Mouse (Mus musculus): Measurements from ENCODE around the gene Trio. TPM values are rescaled to one million over a fixed set of nuclear protein-coding genes. Genes with fewer than 3 reads are reported as not detected.
A peak's percentile ranks its signal among the peaks of the same experiment; 100 is the strongest.
"Not testable (repeated sequence)": the region's sequence is repeated elsewhere in the genome, so short reads cannot be mapped to it uniquely, and the experiment has no call there.

Trio gene
- polyA plus RNA-seq, 1 experiment = 24.7 TPM

DNA sequence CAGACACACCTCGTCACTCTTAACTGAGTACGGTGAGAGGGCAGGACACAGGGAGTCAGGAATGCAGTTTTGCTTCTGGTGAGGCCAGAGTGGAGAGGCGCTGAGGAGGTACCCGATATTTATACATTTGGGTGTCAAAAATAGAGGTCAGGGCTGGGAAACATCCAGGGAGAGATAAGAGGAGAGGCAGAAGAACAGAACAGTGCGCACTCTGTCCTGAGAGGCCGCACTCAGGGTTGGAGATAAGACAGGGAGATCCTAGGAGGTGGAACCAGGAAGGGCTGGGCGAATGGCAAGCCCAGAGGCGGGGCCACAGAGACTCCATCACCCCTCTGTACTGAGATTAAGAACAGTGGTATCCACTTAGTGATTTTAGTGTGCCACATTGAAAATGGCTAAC, 185.1 kb downstream of the Trio start:
- H3K4me3 ChIP-seq (replicated peaks; ENCODE audit: control insufficient read depth, low read depth, low read length) = no peak overlapping the region
- TF ChIP-seq POLR2A (IDR thresholded peaks at IDR 0.05; ENCODE audit: borderline replicate concordance, control insufficient read depth, low read depth, low read length) (no peak), CTCF (IDR thresholded peaks at IDR 0.05; ENCODE audit: control insufficient read depth, insufficient read depth, low read length) (no peak)
- H3K4me1 ChIP-seq (ENCODE audit: control insufficient read depth, insufficient read depth, low read length) = no peaks in the 10 kb centered on the region
- H3K27ac ChIP-seq (ENCODE audit: control insufficient read depth, insufficient read depth, low read depth, low read length, poor library complexity) = no peak overlapping the region
- 77% methylated on average over 8 of the region's 8 CpGs for WGBS

DNA sequence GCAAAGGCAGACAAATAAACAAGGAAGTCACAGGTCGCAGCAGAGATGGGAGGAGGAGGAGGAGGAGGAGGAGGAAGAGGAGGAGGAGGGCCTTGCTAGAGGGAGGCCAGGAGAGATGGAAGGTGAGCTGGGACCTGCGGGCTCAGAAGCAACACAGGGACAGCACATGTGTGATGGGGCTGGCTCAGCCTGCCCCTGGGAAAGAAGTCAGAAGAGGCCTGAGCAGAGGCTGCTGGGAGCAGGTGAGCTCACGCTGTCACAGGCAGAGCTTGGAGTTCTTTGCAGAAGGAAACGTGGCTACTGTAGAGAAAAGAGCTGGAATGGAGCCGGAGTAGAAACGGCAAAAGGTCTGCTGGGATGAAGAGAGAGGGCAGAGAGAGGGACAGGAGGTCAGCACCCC, 185.5 kb downstream of the Trio start:
- Histone ChIP-seq H3K27ac (ENCODE audit: control insufficient read depth, insufficient read depth, low read depth, low read length, poor library complexity) (no peak overlapping the region), H3K4me1 (ENCODE audit: control insufficient read depth, insufficient read depth, low read length) (no peaks in the 10 kb centered on the region), H3K4me3 (replicated peaks; ENCODE audit: control insufficient read depth, low read depth, low read length) (no peak overlapping the region)
- WGBS = 64% methylated on average over 6 of the region's 6 CpGs
- no peak for TF ChIP-seq POLR2A (IDR thresholded peaks at IDR 0.05; ENCODE audit: borderline replicate concordance, control insufficient read depth, low read depth, low read length)

DNA sequence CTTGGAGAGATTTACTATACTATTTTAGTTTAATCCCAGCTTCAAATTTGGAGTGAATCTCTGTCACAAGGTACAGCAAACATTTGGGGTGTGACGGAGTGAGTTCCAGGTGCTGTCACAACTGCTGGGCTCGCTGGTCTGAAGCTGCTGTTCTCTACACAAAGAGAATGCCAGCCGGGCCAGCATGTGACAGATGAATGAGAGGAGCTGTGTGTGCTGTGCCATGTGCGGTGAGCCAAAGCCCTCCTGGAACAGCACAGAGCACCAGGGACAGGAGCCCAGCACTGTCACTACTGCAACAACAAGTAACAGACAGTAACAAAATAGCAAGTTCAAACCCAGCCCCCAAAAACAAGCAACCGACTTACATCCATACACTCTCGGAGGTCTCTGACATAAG, 194.0 kb downstream of the Trio start:
- Histone ChIP-seq H3K4me1 (ENCODE audit: control insufficient read depth, insufficient read depth, low read length) (peaks cover 3% of the 10 kb centered on the region; the same call in 1 of the 2 replicates), H3K27ac (ENCODE audit: control insufficient read depth, insufficient read depth, low read depth, low read length, poor library complexity) (no peak overlapping the region), H3K4me3 (replicated peaks; ENCODE audit: control insufficient read depth, low read depth, low read length) (no peak overlapping the region)
- WGBS = 90% methylated on average over 6 of the region's 6 CpGs
- no peak for TF ChIP-seq POLR2A (IDR thresholded peaks at IDR 0.05; ENCODE audit: borderline replicate concordance, control insufficient read depth, low read depth, low read length)
- TF ChIP-seq CTCF (IDR thresholded peaks at IDR 0.05; ENCODE audit: control insufficient read depth, insufficient read depth, low read length) = no peak

DNA sequence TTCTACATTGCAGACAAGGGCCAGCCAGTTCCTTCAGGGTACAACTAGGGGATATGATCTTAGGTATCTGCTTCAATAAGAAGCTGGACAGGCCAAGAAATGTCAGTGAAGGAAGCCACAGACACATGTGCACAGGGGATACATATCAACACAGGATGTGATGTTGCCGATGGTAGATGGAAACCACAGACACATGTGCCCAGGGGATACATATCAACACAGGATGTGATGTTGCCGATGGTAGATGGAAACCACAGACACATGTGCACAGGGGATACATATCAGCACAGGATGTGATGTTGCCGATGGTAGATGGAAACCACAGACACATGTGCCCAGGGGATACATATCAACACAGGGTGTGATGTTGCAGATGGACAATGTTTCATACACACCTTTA, 197.8 kb downstream of the Trio start:
- not testable (repeated sequence) for H3K4me1 ChIP-seq (ENCODE audit: control insufficient read depth, insufficient read depth, low read length); H3K27ac ChIP-seq (ENCODE audit: control insufficient read depth, insufficient read depth, low read depth, low read length, poor library complexity); H3K4me3 ChIP-seq (replicated peaks; ENCODE audit: control insufficient read depth, low read depth, low read length)
- WGBS = 2% methylated on average over 3 of the region's 3 CpGs

DNA sequence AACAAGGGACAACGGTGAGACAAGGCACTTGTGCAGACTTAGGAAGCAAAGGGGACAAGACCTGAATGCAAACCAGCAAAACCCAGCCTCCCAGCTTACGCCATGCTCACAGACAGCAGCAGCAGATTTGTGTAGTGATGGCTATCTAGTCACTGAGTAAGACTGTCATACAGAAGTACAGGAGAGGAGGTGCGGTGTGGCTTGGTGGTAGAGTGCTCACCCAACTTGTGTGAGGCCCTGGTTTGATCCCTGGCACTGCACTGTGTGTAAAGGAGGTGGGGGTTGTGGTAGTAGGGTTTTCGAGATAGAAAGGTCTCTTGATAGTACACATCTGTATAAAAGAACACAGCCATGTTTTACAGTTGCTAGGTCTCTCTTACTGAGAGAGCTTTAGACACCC, 198.8 kb downstream of the Trio start:
- 71% methylated on average over 4 of the region's 4 CpGs for WGBS
- TF ChIP-seq POLR2A (IDR thresholded peaks at IDR 0.05; ENCODE audit: borderline replicate concordance, control insufficient read depth, low read depth, low read length) (no peak), CTCF (IDR thresholded peaks at IDR 0.05; ENCODE audit: control insufficient read depth, insufficient read depth, low read length) (no peak)
- H3K4me3 ChIP-seq (replicated peaks; ENCODE audit: control insufficient read depth, low read depth, low read length) = no peak overlapping the region
- peak overlapping the region; percentile 64; the same call in 1 of the 2 replicates for H3K27ac ChIP-seq (ENCODE audit: control insufficient read depth, insufficient read depth, low read depth, low read length, poor library complexity)
- peaks cover 3% of the 10 kb centered on the region; the same call in 1 of the 2 replicates for H3K4me1 ChIP-seq (ENCODE audit: control insufficient read depth, insufficient read depth, low read length)

DNA sequence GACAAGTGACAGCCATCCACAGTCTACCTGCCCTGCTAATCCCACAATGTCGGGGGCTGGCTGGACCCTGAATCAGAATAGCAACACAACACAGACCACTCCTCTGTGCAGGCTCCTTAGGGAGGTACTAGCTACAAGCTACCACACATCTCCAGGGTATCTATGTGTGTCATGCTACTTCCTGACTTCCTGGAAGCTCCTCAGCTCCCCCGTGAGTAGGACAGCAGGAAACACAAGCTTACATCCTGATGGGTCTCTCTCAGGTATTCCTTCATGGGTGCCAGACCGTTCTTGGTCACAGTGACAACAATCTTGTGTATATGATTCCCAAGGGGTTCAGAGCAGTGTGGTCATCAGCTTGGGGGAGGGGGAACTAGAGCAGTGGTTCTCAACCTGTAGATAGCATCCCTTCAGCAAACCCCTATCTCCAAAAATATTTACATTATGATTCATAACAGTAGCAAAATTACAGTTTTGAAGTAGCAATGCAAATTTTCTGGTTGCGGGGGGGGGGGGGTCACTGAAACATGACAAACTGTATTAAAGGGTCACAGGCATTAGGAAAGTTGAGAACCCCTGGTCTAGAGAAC, 199.5 kb downstream of the Trio start:
- TF ChIP-seq CTCF (IDR thresholded peaks at IDR 0.05; ENCODE audit: control insufficient read depth, insufficient read depth, low read length) (no peak), POLR2A (IDR thresholded peaks at IDR 0.05; ENCODE audit: borderline replicate concordance, control insufficient read depth, low read depth, low read length) (no peak)
- 65% methylated on average over 4 of the region's 4 CpGs for WGBS
- peaks cover 3% of the 10 kb centered on the region; the same call in 1 of the 2 replicates for H3K4me1 ChIP-seq (ENCODE audit: control insufficient read depth, insufficient read depth, low read length)
- no peak overlapping the region for H3K4me3 ChIP-seq (replicated peaks; ENCODE audit: control insufficient read depth, low read depth, low read length)
- no peak overlapping the region for H3K27ac ChIP-seq (ENCODE audit: control insufficient read depth, insufficient read depth, low read depth, low read length, poor library complexity)

DNA sequence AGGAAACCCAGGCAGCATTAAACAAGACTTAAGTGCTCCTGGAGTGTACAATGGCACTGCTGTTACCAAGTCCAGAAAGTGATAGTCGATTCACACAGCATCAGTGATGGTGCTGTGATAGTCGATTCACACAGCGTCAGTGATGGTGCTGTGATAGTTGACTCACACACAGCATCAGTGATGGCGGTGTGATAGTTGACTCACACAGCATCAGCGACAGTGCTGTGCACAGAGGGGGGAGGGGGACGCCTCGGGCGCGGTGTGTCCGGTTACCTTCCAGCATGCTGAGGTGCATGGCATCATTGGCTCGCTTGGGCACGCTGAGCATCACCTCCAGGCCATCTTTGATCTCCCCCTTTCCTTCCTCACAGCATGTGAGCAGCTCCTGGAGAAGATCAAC, 200.3 kb downstream of the Trio start:
- no peak overlapping the region for H3K27ac ChIP-seq (ENCODE audit: control insufficient read depth, insufficient read depth, low read depth, low read length, poor library complexity)
- peaks cover 3% of the 10 kb centered on the region; the same call in 1 of the 2 replicates for H3K4me1 ChIP-seq (ENCODE audit: control insufficient read depth, insufficient read depth, low read length)
- no peak overlapping the region for H3K4me3 ChIP-seq (replicated peaks; ENCODE audit: control insufficient read depth, low read depth, low read length)
- TF ChIP-seq POLR2A (IDR thresholded peaks at IDR 0.05; ENCODE audit: borderline replicate concordance, control insufficient read depth, low read depth, low read length) = no peak
- no peak for TF ChIP-seq CTCF (IDR thresholded peaks at IDR 0.05; ENCODE audit: control insufficient read depth, insufficient read depth, low read length)
- WGBS = 89% methylated on average over 12 of the region's 12 CpGs

DNA sequence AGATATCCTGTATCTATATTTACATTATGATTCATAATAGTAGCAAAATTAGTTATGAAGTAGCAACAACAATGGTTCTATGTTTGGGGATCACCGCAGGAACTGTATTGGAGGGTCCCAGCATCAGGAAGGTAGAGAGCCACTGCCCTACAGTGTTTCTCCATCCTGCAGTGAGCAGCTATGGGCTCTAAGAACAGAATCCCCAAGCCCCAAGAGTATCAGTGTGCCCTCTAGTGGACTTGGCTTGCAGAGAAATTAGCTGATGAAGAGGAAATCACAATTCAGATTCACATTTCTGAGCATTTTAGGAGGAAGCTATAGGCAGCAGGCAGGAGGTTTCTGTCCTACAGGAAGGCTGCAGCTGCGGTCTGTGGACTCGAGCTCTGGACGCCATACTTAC, 202.1 kb downstream of the Trio start:
- no peak for TF ChIP-seq POLR2A (IDR thresholded peaks at IDR 0.05; ENCODE audit: borderline replicate concordance, control insufficient read depth, low read depth, low read length)
- no peak for TF ChIP-seq CTCF (IDR thresholded peaks at IDR 0.05; ENCODE audit: control insufficient read depth, insufficient read depth, low read length)
- Histone ChIP-seq H3K27ac (ENCODE audit: control insufficient read depth, insufficient read depth, low read depth, low read length, poor library complexity) (no peak overlapping the region), H3K4me1 (ENCODE audit: control insufficient read depth, insufficient read depth, low read length) (peaks cover 3% of the 10 kb centered on the region; the same call in 1 of the 2 replicates), H3K4me3 (replicated peaks; ENCODE audit: control insufficient read depth, low read depth, low read length) (no peak overlapping the region)
- whole genome bisulfite sequencing = 74% methylated on average over 4 of the region's 4 CpGs

DNA sequence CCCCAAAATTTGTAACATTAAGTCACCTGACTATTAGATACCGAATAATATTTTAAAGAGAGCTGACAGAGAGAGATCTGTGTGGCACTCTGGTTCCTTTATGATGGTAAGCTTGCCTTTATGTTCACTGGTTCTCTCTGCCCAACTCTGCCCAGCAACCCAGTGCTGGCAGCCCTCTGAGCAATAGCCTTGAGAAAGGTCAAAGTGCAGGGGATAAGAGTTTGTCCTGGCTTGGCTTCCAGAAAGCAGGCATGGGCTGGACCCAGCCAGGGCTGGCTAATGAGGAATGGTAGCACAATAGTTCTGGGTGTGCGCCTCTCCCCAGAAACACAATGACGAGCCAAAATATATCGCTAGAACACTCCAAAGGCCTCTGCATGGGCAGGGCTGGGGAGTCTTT, 203.2 kb downstream of the Trio start:
- 92% methylated on average over 4 of the region's 4 CpGs for WGBS
- TF ChIP-seq CTCF (IDR thresholded peaks at IDR 0.05; ENCODE audit: control insufficient read depth, insufficient read depth, low read length) = no peak
- no peak overlapping the region for H3K4me3 ChIP-seq (replicated peaks; ENCODE audit: control insufficient read depth, low read depth, low read length)
- H3K4me1 ChIP-seq (ENCODE audit: control insufficient read depth, insufficient read depth, low read length) = peaks cover 3% of the 10 kb centered on the region
- H3K27ac ChIP-seq (ENCODE audit: control insufficient read depth, insufficient read depth, low read depth, low read length, poor library complexity) = no peak overlapping the region
